8 mouse cellular contexts compared by ENCODE assay signal in genomic region chr11:6389483-6389921, GRCm38 (mm10). TPM values are rescaled to one million over a fixed set of nuclear protein-coding genes. Genes with fewer than 3 reads are reported as not detected.
DNase-seq lines count a peak whose midpoint lies in the region; ATAC-seq and TF ChIP-seq lines count a peak whose summit lies in the region.

No protein-coding gene starts in this region.

- TF ChIP-seq CTCF in heart, postnatal 0 days (IDR thresholded peaks at IDR 0.05; ENCODE audit: low read depth): no peak

- no peak for TF ChIP-seq EP300 in heart, postnatal 0 days (IDR thresholded peaks at IDR 0.05; ENCODE audit: low read depth)

- H3K9me3 ChIP-seq in kidney, embryonic 15.5 days (replicated peaks): no peaks in the 10 kb centered on the region
- no peaks in the 10 kb centered on the region for H3K9me3 ChIP-seq in heart, postnatal 0 days (replicated peaks; ENCODE audit: control insufficient read depth, low read length)
- no peaks in the 10 kb centered on the region for H3K9me3 ChIP-seq in liver, embryonic 12.5 days (replicated peaks)

- peak overlapping the region; percentile 99 for H3K27ac ChIP-seq in kidney, embryonic 15.5 days
- H3K27ac ChIP-seq in brown adipose tissue, adult 24 weeks (replicated peaks; ENCODE audit: low read depth, low read length): no peak overlapping the region; the same call in 1 of the 2 replicates
- peak overlapping the region; percentile 95 for H3K27ac ChIP-seq in heart, postnatal 0 days (ENCODE audit: low read depth)
- H3K27ac ChIP-seq in liver, embryonic 12.5 days: peak overlapping the region; percentile 90

- peak overlapping the region; percentile 76 for H3K9ac ChIP-seq in kidney, embryonic 15.5 days
- peak overlapping the region; percentile 78 for H3K9ac ChIP-seq in heart, postnatal 0 days (replicated peaks; ENCODE audit: low read depth, low read length)
- H3K9ac ChIP-seq in liver, embryonic 12.5 days: peak overlapping the region; percentile 89

- peak overlapping the region; percentile 80 for H3K4me2 ChIP-seq in kidney, embryonic 15.5 days
- peak overlapping the region; percentile 91 for H3K4me2 ChIP-seq in heart, postnatal 0 days (ENCODE audit: low read depth, low read length)
- peak overlapping the region; percentile 96 for H3K4me2 ChIP-seq in liver, embryonic 12.5 days

- no peak for DNase-seq in kidney, adult 9 months
- DNase-seq in heart, postnatal 0 days (ENCODE audit: low spot score): no peak
- peak; percentile 25 for DNase-seq in retina, embryonic 14.5 days (ENCODE audit: low spot score)
- no peak for DNase-seq in right cerebral cortex, postnatal 36 days (ENCODE audit: low spot score in 2 of 2)
- no peak for DNase-seq in gastrocnemius, postnatal 25 days

- peak overlapping the region; percentile 83 for H3K4me3 ChIP-seq in kidney, embryonic 15.5 days (replicated peaks)
- peak overlapping the region; percentile 80 for H3K4me3 ChIP-seq in brown adipose tissue, adult 24 weeks (ENCODE audit: insufficient read depth, low read depth, low read length)
- H3K4me3 ChIP-seq in heart, postnatal 0 days (ENCODE audit: low read depth, low read length): peak overlapping the region; percentile 80
- peak overlapping the region; percentile 91 for H3K4me3 ChIP-seq in liver, embryonic 12.5 days

- H3K4me1 ChIP-seq in kidney, embryonic 15.5 days: peaks cover 25% of the 10 kb centered on the region
- H3K4me1 ChIP-seq in brown adipose tissue, adult 24 weeks (ENCODE audit: control insufficient read depth, insufficient read depth, insufficient read length, low read length): peaks cover 11% of the 10 kb centered on the region
- H3K4me1 ChIP-seq in heart, postnatal 0 days (ENCODE audit: control insufficient read depth, insufficient read depth): peaks cover 11% of the 10 kb centered on the region
- H3K4me1 ChIP-seq in liver, embryonic 12.5 days: peaks cover 41% of the 10 kb centered on the region

- ATAC-seq in kidney, embryonic 15.5 days (replicated peaks; ENCODE audit: low FRiP score): peak; percentile 37; the same call in 1 of the 2 replicates
- peak; percentile 19 for ATAC-seq in heart, postnatal 0 days (ENCODE audit: insufficient read depth, low read depth)
- peak; percentile 7; the same call in 1 of the 2 replicates for ATAC-seq in liver, embryonic 12.5 days

- no peaks in the 10 kb centered on the region for H3K27me3 ChIP-seq in kidney, embryonic 15.5 days
- no peaks in the 10 kb centered on the region for H3K27me3 ChIP-seq in heart, postnatal 0 days (ENCODE audit: control insufficient read depth, insufficient read depth, low read length)
- no peaks in the 10 kb centered on the region for H3K27me3 ChIP-seq in liver, embryonic 12.5 days (replicated peaks)

- WGBS in kidney, embryonic 15.5 days: 0% methylated on average over 26 of the region's 43 CpGs
- 2% methylated on average over 30 of the region's 43 CpGs for WGBS in heart, postnatal 0 days
- WGBS in liver, embryonic 12.5 days (ENCODE audit: insufficient replicate concordance): under 1% methylated on average over 25 of the region's 43 CpGs

- H3K36me3 ChIP-seq in kidney, embryonic 15.5 days: peaks cover 15% of the 10 kb centered on the region
- 0 out of 2 replicates have a peak, but pooled peaks cover 6% of the 10 kb centered on the region for H3K36me3 ChIP-seq in heart, postnatal 0 days (replicated peaks; ENCODE audit: control insufficient read depth, insufficient read depth, low read length)
- H3K36me3 ChIP-seq in liver, embryonic 12.5 days: peaks cover 23% of the 10 kb centered on the region

RNA-seq across cellular contexts. Expression of gene Zmiz2, which starts 0.6 kb away (rescaled TPM):
- 11.4 and 12.4 TPM in 2 replicates for polyA plus RNA-seq in kidney, embryonic 15.5 days (2015; fragmentation: Nextera tagmentation; extraction: Ambion mirVana)
- polyA plus RNA-seq in brown adipose tissue, adult 24 weeks (2012; ENCODE audit: insufficient read depth, insufficient read length, missing spikeins): 20.4 and 25.1 TPM in 2 replicates
- 42.3 and 45.4 TPM in 2 replicates for total RNA-seq in heart, postnatal 0 days (2014; rRNA removed; ENCODE audit: low replicate concordance)
- polyA plus RNA-seq in heart, postnatal 0 days (2015; fragmentation: Nextera tagmentation; extraction: Ambion mirVana): 6.9 and 7.0 TPM in 2 replicates
- polyA plus RNA-seq in liver, embryonic 12.5 days (2016; fragmentation: Nextera tagmentation; extraction: Ambion mirVana): 5.6 and 6.7 TPM in 2 replicates
- 10 to 100 TPM; 37.4 to 43.0 TPM for total RNA-seq in gastrocnemius, postnatal 25 days (2021)

RNA-seq across cellular contexts. Expression of gene Ppia, which starts 25.7 kb away (rescaled TPM):
- polyA plus RNA-seq in kidney, embryonic 15.5 days (2015; fragmentation: Nextera tagmentation; extraction: Ambion mirVana): 5,533 and 6,211 TPM in 2 replicates
- polyA plus RNA-seq in brown adipose tissue, adult 24 weeks (2012; ENCODE audit: insufficient read depth, insufficient read length, missing spikeins): 1,997 and 2,277 TPM in 2 replicates
- 2,268 and 2,353 TPM in 2 replicates for total RNA-seq in heart, postnatal 0 days (2014; rRNA removed; ENCODE audit: low replicate concordance)
- polyA plus RNA-seq in heart, postnatal 0 days (2015; fragmentation: Nextera tagmentation; extraction: Ambion mirVana): 3,654 and 3,756 TPM in 2 replicates
- 3,798 and 3,900 TPM in 2 replicates for polyA plus RNA-seq in liver, embryonic 12.5 days (2016; fragmentation: Nextera tagmentation; extraction: Ambion mirVana)
- total RNA-seq in gastrocnemius, postnatal 25 days (2021): 100 to 1,000 TPM; 197 to 277 TPM

RNA-seq across cellular contexts. Expression of gene H2afv, which starts 54.7 kb away (rescaled TPM):
- 552 and 602 TPM in 2 replicates for polyA plus RNA-seq in kidney, embryonic 15.5 days (2015; fragmentation: Nextera tagmentation; extraction: Ambion mirVana)
- 54.3 and 66.3 TPM in 2 replicates for polyA plus RNA-seq in brown adipose tissue, adult 24 weeks (2012; ENCODE audit: insufficient read depth, insufficient read length, missing spikeins)
- total RNA-seq in heart, postnatal 0 days (2014; rRNA removed; ENCODE audit: low replicate concordance): 106 and 157 TPM in 2 replicates
- polyA plus RNA-seq in heart, postnatal 0 days (2015; fragmentation: Nextera tagmentation; extraction: Ambion mirVana): 213 and 232 TPM in 2 replicates
- 121 and 125 TPM in 2 replicates for polyA plus RNA-seq in liver, embryonic 12.5 days (2016; fragmentation: Nextera tagmentation; extraction: Ambion mirVana)
- 10 to 100 TPM; 44.6 TPM for total RNA-seq in gastrocnemius, postnatal 25 days (2021)
